Mouse (Mus musculus) hindbrain, embryonic 15.5 days (tissue): ENCODE measurements around the gene Arntl. TPM values are rescaled to one million over a fixed set of nuclear protein-coding genes. Genes with fewer than 3 reads are reported as not detected.

Experiments used
- ATAC-seq: fragments of 200-750 bp; cut with Nextera tagmentation; 2 replicates; pipeline ENCODE4 v1.8.0; 2017; ENCODE audit warnings: low read depth, moderate number of reproducible peaks, moderate TSS enrichment; ENCODE audit not compliant: low FRiP score
- H3K27ac ChIP-seq: fragments of 300-500 bp; sonication (generic); replicated peaks from 2 replicates; pipeline ENCODE4 v1.5.1; 2015; ENCODE audit warnings: mild to moderate bottlenecking, inconsistent platforms
- H3K27me3 ChIP-seq: fragments of 300-500 bp; sonication (generic); 2 replicates; pipeline ENCODE4 v1.6.1; 2015; ENCODE audit warnings: control low read depth, inconsistent platforms
- H3K36me3 ChIP-seq: fragments of 300-500 bp; sonication (generic); 2 replicates; pipeline ENCODE4 v1.6.1; 2015; ENCODE audit warnings: control low read depth, inconsistent platforms
- H3K4me1 ChIP-seq: fragments of 300-500 bp; sonication (generic); replicated peaks from 2 replicates; pipeline ENCODE4 v1.6.1; 2015; ENCODE audit warnings: control low read depth, inconsistent platforms
- H3K4me2 ChIP-seq: fragments of 300-500 bp; sonication (generic); 2 replicates; pipeline ENCODE4 v1.6.1; 2015; ENCODE audit warnings: moderate library complexity, mild to moderate bottlenecking, inconsistent platforms
- H3K4me3 ChIP-seq: fragments of 300-500 bp; sonication (generic); 2 replicates; pipeline ENCODE4 v1.5.1; 2015; ENCODE audit warnings: mild to moderate bottlenecking, inconsistent platforms
- H3K9ac ChIP-seq: fragments of 300-500 bp; sonication (generic); 2 replicates; pipeline ENCODE4 v1.6.1; 2015; ENCODE audit warnings: inconsistent platforms
- H3K9me3 ChIP-seq: fragments of 300-500 bp; sonication (generic); 2 replicates; pipeline ENCODE4 v1.6.1; 2016; ENCODE audit warnings: control low read depth, inconsistent platforms
- WGBS: fragments of 180-500 bp; shearing (Covaris S2); methylation state at CpG from one replicate; pipeline ENCODE4 v1.1.7; 2015; 5-methylcytosine and 5-hydroxymethylcytosine counted together
- polyA plus RNA-seq: library from polyadenylated mRNA; unstranded; fragments of >200 nt; fragmentation: Nextera tagmentation; extraction: Ambion mirVana; gene quantifications from 2 replicates; pipeline ENCODE4 v1.2.1, GENCODE M21; 2015

Gene Arntl
- polyA plus RNA-seq, result 17.3 and 21.2 TPM in 2 replicates

DNA sequence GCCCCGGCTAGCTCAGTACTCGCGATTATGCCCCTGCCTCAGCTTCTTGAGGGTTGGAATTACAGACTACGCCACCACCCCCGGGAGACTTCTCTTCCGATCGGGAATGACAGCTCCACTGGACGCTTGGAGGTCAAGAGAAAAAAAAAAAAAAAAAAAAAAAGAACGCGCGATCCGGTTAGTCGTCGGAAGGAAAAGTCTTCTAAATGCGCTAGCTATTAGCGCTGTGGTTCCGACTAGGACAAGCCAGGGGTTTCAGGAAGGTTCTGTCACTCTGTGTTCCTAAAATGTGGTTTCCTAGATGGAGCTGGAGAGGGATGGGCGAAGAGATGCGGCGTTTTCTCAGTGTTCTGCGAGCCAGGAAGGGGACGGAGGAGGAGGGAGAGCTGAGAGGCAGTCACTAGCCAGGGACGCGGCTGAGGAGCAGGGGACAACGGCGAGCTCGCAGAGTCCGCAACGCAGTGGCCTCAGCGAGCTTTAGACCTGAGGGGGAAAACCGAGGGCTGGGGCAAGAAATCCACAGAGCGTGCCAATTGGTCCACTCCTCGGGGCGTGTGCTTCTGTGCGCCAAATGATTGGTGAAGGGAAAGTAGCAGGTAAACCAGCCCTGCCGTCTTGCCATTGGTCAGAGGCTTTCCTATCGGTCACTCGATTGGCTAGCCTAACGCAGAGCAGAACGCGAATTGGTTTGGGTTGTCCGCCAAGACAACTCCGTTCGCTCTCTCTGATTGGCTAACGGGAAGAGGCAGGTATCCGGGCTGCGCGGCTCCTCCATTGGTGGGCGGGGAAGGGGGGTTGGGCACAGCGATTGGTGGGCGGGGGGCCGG lies at the start of gene Arntl:
Gene Arntl (plus strand): TSS at position 822 of the 827 bp plus-strand sequence.
- H3K4me2 ChIP-seq, result peak within 1 kb of the TSS; percentile 70
- no peaks in the 10 kb centered on the region for H3K36me3 ChIP-seq
- H3K4me3 ChIP-seq, result peak within 1 kb of the TSS; percentile 90
- WGBS, result under 1% methylated on average over 52 of the region's 52 CpGs
- ATAC-seq, result peak; percentile 99
- H3K9me3 ChIP-seq, result no peaks in the 10 kb centered on the region
- H3K4me1 ChIP-seq, result peaks cover 38% of the 10 kb centered on the region
- peaks cover 30% of the 10 kb centered on the region; the same call in 1 of the 2 replicates for H3K27me3 ChIP-seq
- peak within 1 kb of the TSS; percentile 92 for H3K27ac ChIP-seq
- H3K9ac ChIP-seq, result peak within 1 kb of the TSS; percentile 69

DNA sequence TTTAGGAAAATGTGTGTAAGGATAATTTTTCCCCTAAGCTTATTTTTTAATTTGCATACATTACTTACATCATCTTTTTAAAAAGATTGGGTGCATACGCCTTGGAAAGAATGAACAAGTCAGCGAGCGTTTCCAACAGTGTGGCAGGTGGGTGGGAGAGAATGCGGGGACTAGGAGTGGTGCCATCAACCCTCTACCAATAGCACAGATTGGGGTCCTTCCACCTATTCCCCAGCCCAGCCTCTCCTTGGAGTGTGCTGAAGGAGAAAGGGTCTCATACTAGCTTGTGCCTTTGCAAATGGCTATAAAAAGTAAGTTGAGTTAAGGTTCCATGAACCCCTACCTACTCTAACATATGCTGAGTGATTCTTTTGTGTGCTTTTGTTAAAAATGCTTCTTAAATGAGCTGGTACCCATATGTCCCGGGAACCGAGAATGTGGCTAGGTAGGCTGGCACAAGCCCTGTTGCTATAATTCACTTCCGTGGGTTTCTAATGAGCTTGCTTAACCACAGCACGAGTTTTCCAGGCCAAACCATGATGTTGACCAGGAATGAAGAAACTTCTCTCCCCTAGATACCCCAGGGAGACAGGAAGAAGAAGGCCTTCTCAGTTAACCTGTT lies 46.1 kb upstream of the Arntl start:
- Histone ChIP-seq H3K27ac (no peak overlapping the region), H3K9ac (no peak overlapping the region), H3K9me3 (no peaks in the 10 kb centered on the region), H3K27me3 (no peaks in the 10 kb centered on the region), H3K4me1 (peaks cover 15% of the 10 kb centered on the region), H3K4me3 (no peak overlapping the region), H3K4me2 (no peak overlapping the region), H3K36me3 (no peaks in the 10 kb centered on the region)
- 90% methylated on average over 8 of the region's 8 CpGs for WGBS
- no peak for ATAC-seq

DNA sequence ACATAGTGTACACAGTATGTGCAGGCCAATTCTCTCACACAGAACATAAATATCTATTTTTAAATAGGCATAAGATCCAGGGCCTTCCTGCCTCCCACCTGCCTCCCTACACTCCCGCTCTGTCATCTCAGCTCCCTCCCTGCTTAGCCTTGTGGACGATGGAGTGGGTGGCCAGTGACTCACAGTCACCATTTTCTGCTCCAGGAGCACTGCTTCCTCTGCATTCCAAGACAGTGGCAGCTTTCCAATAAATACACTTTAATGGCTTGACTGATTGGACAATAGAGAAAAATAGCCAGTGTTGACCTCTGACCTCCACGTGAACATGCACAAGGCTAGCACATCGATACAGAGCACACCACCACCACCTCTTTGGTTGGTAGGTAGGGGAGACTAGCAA lies 42.5 kb upstream of the Arntl start:
- 64% methylated on average over 4 of the region's 4 CpGs for WGBS
- ATAC-seq, result no peak

DNA sequence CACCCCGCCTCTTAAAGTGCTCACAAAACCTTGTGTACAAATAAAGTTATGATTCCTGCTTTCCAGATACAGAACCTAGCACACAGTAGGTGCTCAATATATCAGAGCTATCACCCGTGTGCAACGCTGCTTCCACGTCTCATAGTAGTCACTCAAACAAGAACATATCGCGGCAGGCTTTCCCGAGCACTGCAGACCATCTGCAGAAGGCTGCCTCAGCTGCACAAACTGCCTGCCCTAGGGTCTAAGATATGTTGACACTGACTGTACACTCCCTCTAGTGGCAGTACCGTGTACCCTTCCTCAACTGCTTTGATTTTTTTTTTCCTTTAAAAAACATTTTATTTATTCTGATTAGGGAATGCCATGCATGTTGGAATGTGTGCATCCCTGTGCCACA lies 40.2 kb upstream of the Arntl start:
- no peak overlapping the region for H3K4me3 ChIP-seq
- 42% methylated on average over 8 of the region's 8 CpGs for WGBS
- no peaks in the 10 kb centered on the region for H3K4me1 ChIP-seq
- H3K4me2 ChIP-seq, result no peak overlapping the region
- no peaks in the 10 kb centered on the region for H3K36me3 ChIP-seq
- no peaks in the 10 kb centered on the region for H3K27me3 ChIP-seq
- H3K27ac ChIP-seq, result no peak overlapping the region
- H3K9ac ChIP-seq, result no peak overlapping the region
- H3K9me3 ChIP-seq, result no peaks in the 10 kb centered on the region
- no peak for ATAC-seq

More for the DNA sequence above, 42.5 kb upstream of the Arntl start:
- Histone ChIP-seq H3K4me3 (no peak overlapping the region), H3K9me3 (no peaks in the 10 kb centered on the region), H3K27ac (no peak overlapping the region), H3K9ac (no peak overlapping the region), H3K4me2 (no peak overlapping the region), H3K36me3 (no peaks in the 10 kb centered on the region), H3K27me3 (no peaks in the 10 kb centered on the region), H3K4me1 (no peaks in the 10 kb centered on the region)

DNA sequence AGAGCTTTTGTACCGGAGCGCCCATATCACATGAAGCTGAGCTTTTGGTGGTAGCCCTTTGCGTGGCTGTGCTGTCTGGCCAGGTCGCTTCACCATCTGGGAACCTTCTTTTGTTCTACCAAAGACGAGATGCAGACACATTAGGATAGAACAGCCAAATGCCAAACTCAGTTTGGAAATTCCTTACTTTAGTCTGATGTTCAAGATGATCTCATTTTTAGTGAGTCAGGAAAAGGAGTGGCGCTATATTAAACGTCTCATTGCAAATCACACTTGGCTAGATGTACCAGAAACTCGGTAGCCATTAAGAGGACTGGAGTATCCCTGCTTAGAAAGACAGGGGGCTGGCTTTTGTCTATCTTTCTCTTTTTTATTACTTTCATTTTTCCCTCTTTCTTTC lies 38.7 kb upstream of the Arntl start:
- no peaks in the 10 kb centered on the region for H3K36me3 ChIP-seq
- H3K9me3 ChIP-seq, result no peaks in the 10 kb centered on the region
- H3K27me3 ChIP-seq, result no peaks in the 10 kb centered on the region
- no peaks in the 10 kb centered on the region for H3K4me1 ChIP-seq
- H3K27ac ChIP-seq, result no peak overlapping the region
- no peak overlapping the region for H3K4me3 ChIP-seq
- WGBS, result 92% methylated on average over 8 of the region's 8 CpGs
- no peak overlapping the region for H3K9ac ChIP-seq
- ATAC-seq, result no peak
- no peak overlapping the region for H3K4me2 ChIP-seq

DNA sequence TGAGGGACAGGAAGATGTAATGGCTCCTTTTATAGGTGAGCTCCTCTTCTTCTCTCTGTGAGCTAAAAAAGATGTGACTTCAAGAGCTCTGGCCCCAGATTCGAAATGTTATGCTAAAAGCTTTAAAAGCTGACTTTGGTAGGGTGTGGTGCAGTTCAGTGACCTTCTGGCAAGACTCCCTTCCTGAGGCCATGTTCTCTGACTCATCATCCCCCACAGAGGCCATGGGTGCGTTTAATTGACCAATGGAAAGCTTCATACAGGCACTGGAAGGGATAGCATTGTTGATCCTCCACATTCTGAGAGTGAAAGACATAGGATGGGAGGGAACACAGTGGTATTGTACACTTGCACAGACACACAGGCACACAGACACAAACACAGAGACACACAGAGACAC lies 34.8 kb upstream of the Arntl start:
- Histone ChIP-seq H3K36me3 (no peaks in the 10 kb centered on the region), H3K4me2 (no peak overlapping the region), H3K9me3 (no peaks in the 10 kb centered on the region), H3K9ac (no peak overlapping the region), H3K27ac (no peak overlapping the region), H3K4me1 (no peaks in the 10 kb centered on the region), H3K4me3 (no peak overlapping the region), H3K27me3 (no peaks in the 10 kb centered on the region)
- no peak for ATAC-seq
- WGBS, result 67% methylated on average over 2 of the region's 2 CpGs

DNA sequence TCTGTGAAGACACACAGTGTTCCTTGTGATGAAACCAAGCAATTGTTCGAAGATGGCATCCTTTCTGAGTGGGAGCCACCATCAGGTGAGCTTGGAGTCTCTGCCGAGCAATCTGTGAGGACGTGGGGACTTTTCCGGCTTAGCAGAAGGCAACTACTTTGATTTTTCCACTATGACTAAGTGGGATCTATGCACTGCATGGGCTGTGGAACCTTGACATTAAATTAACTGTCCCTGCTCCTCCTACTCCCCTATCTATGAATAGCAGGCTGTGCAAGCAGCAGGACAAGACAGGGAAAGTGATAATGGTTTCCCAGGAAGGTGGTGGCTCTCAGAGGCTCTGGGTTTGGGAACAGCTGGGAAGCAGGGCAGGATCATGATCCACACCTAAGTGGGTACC lies 31.8 kb upstream of the Arntl start:
- no peaks in the 10 kb centered on the region for H3K36me3 ChIP-seq
- 85% methylated on average over 4 of the region's 4 CpGs for WGBS

DNA sequence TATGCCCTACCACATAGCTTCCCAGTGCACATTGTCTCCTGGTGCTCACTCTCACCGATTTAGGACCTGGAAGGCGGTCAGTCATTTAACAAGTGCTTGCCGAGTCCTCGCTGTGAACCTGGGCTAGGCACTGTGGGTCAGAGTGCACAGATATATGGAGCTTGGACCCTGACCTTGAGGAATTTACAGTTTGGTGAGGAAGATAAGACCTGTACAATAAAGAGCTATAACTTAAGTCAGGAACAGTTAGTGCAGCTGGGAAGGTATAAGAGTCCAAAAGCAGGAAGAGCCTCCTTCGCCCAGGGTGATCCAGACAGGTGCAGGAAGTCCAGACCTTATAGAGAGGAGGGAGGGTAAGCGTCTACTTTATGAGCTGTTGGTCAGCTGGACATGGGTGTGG lies 29.2 kb upstream of the Arntl start:
- no peak for ATAC-seq
- Histone ChIP-seq H3K27me3 (no peaks in the 10 kb centered on the region), H3K27ac (no peak overlapping the region), H3K4me2 (no peak overlapping the region), H3K9me3 (no peaks in the 10 kb centered on the region), H3K4me3 (no peak overlapping the region), H3K9ac (no peak overlapping the region), H3K4me1 (no peaks in the 10 kb centered on the region), H3K36me3 (no peaks in the 10 kb centered on the region)
- 96% methylated on average over 6 of the region's 6 CpGs for WGBS

More for the DNA sequence above, 31.8 kb upstream of the Arntl start:
- Histone ChIP-seq H3K4me1 (no peaks in the 10 kb centered on the region), H3K4me3 (no peak overlapping the region), H3K4me2 (no peak overlapping the region), H3K9me3 (no peaks in the 10 kb centered on the region), H3K27ac (no peak overlapping the region), H3K9ac (no peak overlapping the region), H3K27me3 (no peaks in the 10 kb centered on the region)
- no peak for ATAC-seq

DNA sequence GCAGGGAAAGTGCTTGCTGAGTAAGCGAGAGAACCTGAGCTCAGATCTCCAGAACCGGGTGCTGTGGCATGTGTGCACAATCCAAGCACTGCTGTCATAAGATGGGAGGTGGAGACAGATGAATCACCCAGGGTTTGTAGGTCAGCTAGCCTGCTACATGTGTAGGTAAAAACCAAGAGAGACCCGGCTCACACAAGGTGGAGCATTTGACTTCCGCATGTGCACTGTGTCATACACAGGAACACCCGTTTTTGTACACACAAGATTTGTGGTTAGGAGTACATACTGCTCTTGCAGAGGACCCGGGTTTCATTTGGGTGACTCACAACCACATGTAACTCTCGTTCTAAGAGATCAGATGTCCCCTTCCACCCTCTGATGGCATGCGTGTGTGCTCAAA lies 23.5 kb upstream of the Arntl start:
- Histone ChIP-seq H3K4me3 (no peak overlapping the region), H3K9ac (no peak overlapping the region), H3K9me3 (no peaks in the 10 kb centered on the region), H3K4me1 (no peaks in the 10 kb centered on the region), H3K27ac (no peak overlapping the region), H3K36me3 (no peaks in the 10 kb centered on the region), H3K4me2 (no peak overlapping the region), H3K27me3 (no peaks in the 10 kb centered on the region)
- WGBS, result 93% methylated on average over 8 of the region's 8 CpGs
- no peak for ATAC-seq

DNA sequence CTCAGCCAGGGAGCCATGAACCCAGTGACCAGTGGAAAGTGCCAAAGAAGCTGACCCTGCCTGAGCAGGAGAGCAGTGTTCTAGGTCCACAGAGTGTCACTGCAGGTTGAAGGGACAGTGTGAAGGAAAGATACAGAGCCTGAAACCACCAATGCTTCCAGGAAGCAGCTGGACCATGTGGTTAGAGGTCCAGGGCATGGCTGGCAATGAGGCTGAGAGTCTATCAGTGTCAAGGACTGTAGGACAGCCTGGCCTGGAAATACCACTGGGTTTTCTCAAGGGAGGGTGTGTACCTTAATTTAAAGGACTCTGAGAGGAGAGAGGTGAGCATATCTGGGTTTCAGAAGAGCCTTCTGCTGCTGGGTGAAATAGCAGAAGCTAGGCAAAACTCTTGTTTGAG lies 22.2 kb upstream of the Arntl start:
- H3K4me2 ChIP-seq, result no peak overlapping the region
- no peak overlapping the region for H3K9ac ChIP-seq
- no peaks in the 10 kb centered on the region for H3K4me1 ChIP-seq
- H3K4me3 ChIP-seq, result no peak overlapping the region
- H3K9me3 ChIP-seq, result no peaks in the 10 kb centered on the region
- no peak overlapping the region for H3K27ac ChIP-seq
- no peaks in the 10 kb centered on the region for H3K27me3 ChIP-seq
- H3K36me3 ChIP-seq, result no peaks in the 10 kb centered on the region
- no peak for ATAC-seq

DNA sequence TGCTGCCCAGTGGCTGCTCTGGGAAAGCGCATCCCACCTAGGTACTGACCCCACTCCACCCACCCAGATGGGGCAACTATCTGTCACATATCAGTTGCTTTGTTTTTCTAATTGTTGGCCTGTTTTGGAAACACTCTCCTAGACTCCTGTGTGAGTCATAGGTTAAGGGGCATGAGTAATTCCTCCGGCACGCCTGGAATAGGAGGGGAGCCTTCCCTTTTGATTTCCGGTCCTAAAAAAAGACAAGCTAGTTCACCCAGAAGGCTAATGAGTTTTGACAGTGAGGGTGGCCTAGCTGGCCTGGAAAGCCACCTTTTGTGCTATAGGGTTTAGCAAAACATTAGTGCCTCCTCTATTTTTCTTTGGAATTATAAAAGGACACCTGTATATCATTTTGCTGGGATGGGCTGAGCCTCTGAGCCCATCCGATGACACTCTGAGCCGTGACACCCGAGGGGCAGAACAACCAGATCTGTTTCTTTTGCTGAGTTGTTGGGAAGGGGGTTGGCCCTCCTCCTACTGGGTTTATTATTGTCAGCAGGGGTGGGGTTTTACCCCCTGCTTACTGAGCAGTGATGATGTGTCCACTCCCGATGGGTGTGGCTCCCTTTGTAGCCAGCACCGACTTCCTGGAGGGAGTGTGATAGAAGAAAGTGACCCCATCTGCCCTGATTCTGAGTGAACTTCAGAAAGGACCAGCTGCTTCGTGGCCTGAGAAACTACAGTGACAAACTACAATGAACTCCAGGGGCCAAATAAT lies 21.0 kb upstream of the Arntl start:
- ATAC-seq, result no peak
- Histone ChIP-seq H3K4me3 (no peak overlapping the region), H3K4me1 (no peaks in the 10 kb centered on the region), H3K36me3 (no peaks in the 10 kb centered on the region), H3K4me2 (no peak overlapping the region), H3K9ac (no peak overlapping the region), H3K27ac (no peak overlapping the region), H3K9me3 (no peaks in the 10 kb centered on the region), H3K27me3 (no peaks in the 10 kb centered on the region)
- WGBS, result 67% methylated on average over 10 of the region's 10 CpGs

DNA sequence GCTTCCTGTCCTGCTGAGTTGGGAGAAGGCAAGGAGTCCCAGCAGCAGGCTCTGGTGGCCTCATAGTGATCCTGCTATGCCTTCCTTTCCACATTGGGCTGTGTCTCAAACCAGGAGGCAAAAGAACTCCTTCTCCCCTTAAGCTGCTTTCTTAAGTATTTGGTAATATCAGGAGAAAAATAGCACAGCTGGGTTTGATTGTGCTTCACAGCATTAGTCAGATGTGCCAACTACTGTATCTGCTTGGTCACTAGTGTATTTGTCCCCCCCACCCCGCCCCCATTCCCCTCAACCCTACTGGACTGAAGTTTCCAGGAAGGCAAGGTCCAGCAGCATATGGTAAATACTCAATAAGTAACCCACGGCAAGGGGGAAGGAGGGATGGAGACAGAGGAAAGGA lies 19.2 kb upstream of the Arntl start:
- H3K4me1 ChIP-seq, result no peaks in the 10 kb centered on the region
- 51% methylated on average over 2 of the region's 2 CpGs for WGBS
- ATAC-seq, result no peak
- H3K27me3 ChIP-seq, result no peaks in the 10 kb centered on the region
- H3K4me3 ChIP-seq, result no peak overlapping the region
- no peak overlapping the region for H3K27ac ChIP-seq
- no peaks in the 10 kb centered on the region for H3K36me3 ChIP-seq
- no peak overlapping the region for H3K4me2 ChIP-seq
- H3K9me3 ChIP-seq, result no peaks in the 10 kb centered on the region
- H3K9ac ChIP-seq, result no peak overlapping the region
